Mouse (Mus musculus) thymus, adult 2 months (tissue): ENCODE measurements around the gene Nefh. TPM values are rescaled to one million over a fixed set of nuclear protein-coding genes. Genes with fewer than 3 reads are reported as not detected.

Experiments
- DNase-seq: peaks from one replicate; pipeline ENCODE4 v3.0.0; 2021
- H3K27ac ChIP-seq: fragments of 200-500 bp; 2 replicates; pipeline ENCODE4 v1.5.1; 2012; ENCODE audit warnings: low read length, control low read depth; ENCODE audit not compliant: control insufficient read depth, insufficient read depth
- H3K27me3 ChIP-seq: fragments of 200-500 bp; 2 replicates; pipeline ENCODE4 v1.6.1; 2012; ENCODE audit warnings: mild to moderate bottlenecking, low read length, moderate library complexity, mixed read lengths; ENCODE audit not compliant: control insufficient read depth, insufficient read depth
- H3K36me3 ChIP-seq: fragments of 200-500 bp; 2 replicates; pipeline ENCODE4 v1.6.1; 2012; ENCODE audit warnings: mild to moderate bottlenecking, low read length, moderate library complexity; ENCODE audit not compliant: control insufficient read depth, insufficient read depth
- H3K4me1 ChIP-seq: fragments of 200-500 bp; replicated peaks from 2 replicates; pipeline ENCODE4 v1.6.1; 2012; ENCODE audit warnings: low read length; ENCODE audit not compliant: control insufficient read depth, insufficient read depth
- H3K4me3 ChIP-seq: fragments of 200-500 bp; 2 replicates; pipeline ENCODE4 v1.5.1; 2012; ENCODE audit warnings: mild to moderate bottlenecking, low read length, control low read depth, moderate library complexity; ENCODE audit not compliant: control insufficient read depth, insufficient read depth
- CTCF ChIP-seq: fragments of 200-500 bp; IDR thresholded peaks from 2 replicates; pipeline ENCODE4 v1.5.1; 2012; ENCODE audit warnings: mild to moderate bottlenecking, control low read depth, low read length, moderate library complexity, borderline replicate concordance; ENCODE audit not compliant: control insufficient read depth, poor library complexity, insufficient read depth; ENCODE audit errors: extremely low read depth
- POLR2A ChIP-seq: fragments of 200-500 bp; IDR thresholded peaks from 2 replicates; pipeline ENCODE4 v1.6.1; 2012; ENCODE audit warnings: mild to moderate bottlenecking, low read length, control low read depth, moderate library complexity; ENCODE audit not compliant: control insufficient read depth, poor library complexity, insufficient read depth; ENCODE audit errors: extremely low read depth
- WGBS: fragments of 180-500 bp; shearing (Covaris S2); methylation state at CpG from one replicate; pipeline ENCODE4 v1.1.7; 2018; 5-methylcytosine and 5-hydroxymethylcytosine counted together
- polyA plus RNA-seq: library from polyadenylated mRNA; depleted of rRNA; stranded (reverse); fragments of >200 nt; gene quantifications from 2 replicates; pipeline ENCODE4 v1.2.3, GENCODE M21; 2012; rRNA removed

Nefh gene
- polyA plus RNA-seq, 1 experiment, result 2.8 TPM

DNA sequence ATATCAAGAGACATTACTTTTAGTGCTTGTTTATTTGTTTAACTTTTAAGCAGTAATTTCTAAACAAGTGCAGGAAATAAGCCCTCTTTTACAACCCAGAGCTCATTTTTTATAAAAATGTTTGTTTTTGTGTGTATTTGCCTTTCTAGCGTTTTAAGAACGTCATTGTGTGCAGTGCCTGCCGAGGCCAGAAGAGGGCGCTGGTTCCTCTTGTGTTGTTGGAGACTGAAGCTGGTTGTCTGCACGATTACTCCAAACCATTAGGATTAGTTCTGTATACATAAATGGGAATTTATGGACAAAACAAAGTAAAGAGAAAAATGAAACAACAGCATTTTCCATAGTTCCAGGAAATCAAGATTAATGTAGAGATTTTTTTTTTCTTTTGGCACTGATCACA lies 47.4 kb downstream of the Nefh start:
- TF ChIP-seq CTCF (no peak), POLR2A (no peak)
- Histone ChIP-seq H3K27ac (no peak overlapping the region), H3K4me3 (no peak overlapping the region), H3K36me3 (peaks cover 38% of the 10 kb centered on the region), H3K4me1 (peaks cover 6% of the 10 kb centered on the region), H3K27me3 (no peaks in the 10 kb centered on the region)
- 89% methylated on average over 5 of the region's 5 CpGs for WGBS
- DNase-seq, result no peak

DNA sequence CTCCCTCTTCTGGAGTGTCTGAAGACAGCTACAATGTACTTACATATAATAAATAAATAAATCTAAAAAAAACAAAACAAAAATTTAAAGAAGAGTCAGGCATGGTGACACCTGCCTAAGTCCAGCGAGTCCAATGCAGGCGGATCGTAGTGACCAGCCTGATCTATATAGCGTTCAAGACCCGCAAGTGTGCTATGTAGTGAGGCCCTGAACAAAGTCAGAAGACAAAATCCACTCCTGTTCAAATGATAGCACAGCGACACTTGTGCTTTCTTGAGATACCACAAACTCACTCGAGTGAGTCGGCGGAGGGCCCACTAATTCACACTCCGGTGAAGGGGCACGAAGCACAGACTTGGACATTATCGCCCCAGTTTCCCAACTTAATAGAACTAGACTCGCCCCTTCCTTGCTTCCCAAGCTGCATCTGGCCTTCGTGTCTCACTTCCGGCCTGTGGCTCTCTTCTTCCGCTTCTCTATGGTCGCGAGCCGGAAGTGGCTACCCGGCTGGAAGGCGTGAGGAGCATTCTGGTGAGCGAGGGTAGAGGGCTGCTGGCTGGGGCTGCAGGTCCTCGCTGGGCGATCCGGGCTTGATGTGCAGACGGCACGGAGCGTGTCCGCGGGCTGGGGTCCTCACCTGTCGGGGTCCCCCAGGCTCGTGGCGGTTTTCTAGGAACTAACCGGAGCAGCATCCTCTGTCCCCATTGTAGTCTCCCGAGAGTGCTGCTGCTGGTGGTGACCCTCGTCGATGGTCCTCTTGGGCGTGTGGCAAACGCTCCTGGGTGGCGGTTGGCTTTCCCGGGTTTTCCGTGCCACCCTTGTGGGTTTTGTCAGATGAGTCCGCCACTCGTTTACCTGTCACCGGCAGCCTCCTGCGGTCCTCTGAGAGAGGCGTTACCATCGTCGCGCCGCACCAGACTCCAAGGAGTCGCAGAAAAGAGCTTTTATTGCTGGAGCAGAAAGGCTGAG lies 52.7 kb downstream of the Nefh start, which contains the start of gene Thoc5:
TSS of gene Thoc5 (plus strand) at position 473 of the 969 bp plus-strand sequence.
- TF ChIP-seq POLR2A (peak; percentile 68), CTCF (no peak; the same call in 1 of the 2 replicates)
- Histone ChIP-seq H3K27ac (peak within 1 kb of the TSS; percentile 65), H3K4me1 (peaks cover 6% of the 10 kb centered on the region), H3K4me3 (peak within 1 kb of the TSS; percentile 62), H3K36me3 (peaks cover 4% of the 10 kb centered on the region; the same call in 1 of the 2 replicates), H3K27me3 (no peaks in the 10 kb centered on the region)
- DNase-seq, result peak; percentile 79
- WGBS, result 2% methylated on average over 52 of the region's 52 CpGs

Other genes starting within 250 kb of the Nefh start
- 662 and 850 TPM in 2 replicates for gene Uqcr10, start 243.7 kb downstream of the Nefh start, polyA plus RNA-seq
- gene Zmat5, start 243.4 kb downstream of the Nefh start, polyA plus RNA-seq, result 66.0 and 73.8 TPM in 2 replicates
- gene Cabp7, start 201.3 kb downstream of the Nefh start, polyA plus RNA-seq, result 0.11 and 0.19 TPM in 2 replicates
- gene Nf2, start 98.5 kb downstream of the Nefh start, polyA plus RNA-seq, result 50.8 and 56.1 TPM in 2 replicates
- 52.3 and 53.5 TPM in 2 replicates for gene Nipsnap1, start 74.1 kb downstream of the Nefh start, polyA plus RNA-seq
- 27.3 and 28.5 TPM in 2 replicates for gene Thoc5, start 52.7 kb downstream of the Nefh start, polyA plus RNA-seq
- gene Ap1b1, start 38.8 kb upstream of the Nefh start, polyA plus RNA-seq, result 129 and 140 TPM in 2 replicates
- gene Rasl10a, start 110.1 kb upstream of the Nefh start, polyA plus RNA-seq, result 5.1 and 6.5 TPM in 2 replicates
- 24.9 and 27.3 TPM in 2 replicates for gene Gas2l1, start 117.3 kb upstream of the Nefh start, polyA plus RNA-seq
- gene Rhbdd3, start 150.9 kb upstream of the Nefh start, polyA plus RNA-seq, result 28.6 and 31.3 TPM in 2 replicates
- gene Ewsr1, start 151.2 kb upstream of the Nefh start, polyA plus RNA-seq, result 1,137 and 1,289 TPM in 2 replicates
- 56.7 and 74.0 TPM in 2 replicates for gene Emid1, start 204.2 kb upstream of the Nefh start, polyA plus RNA-seq